Mouse (Mus musculus) forebrain, embryonic 10.5 days (tissue): Measurements from ENCODE around the gene Pla2g4b. TPM values are rescaled to one million over a fixed set of nuclear protein-coding genes. Genes with fewer than 3 reads are reported as not detected.

ENCODE experiments used
- DNase-seq: peaks from one replicate; pipeline ENCODE4 v3.0.0-alpha.2; 2017; ENCODE audit warnings: low spot score; ENCODE audit errors: extremely low spot score
- H3K27ac ChIP-seq: fragments of 300-500 bp; sonication (generic); 2 replicates; pipeline ENCODE4 v1.5.1; 2016; ENCODE audit warnings: mild to moderate bottlenecking
- H3K27me3 ChIP-seq: fragments of 300-500 bp; sonication (generic); 2 replicates; pipeline ENCODE4 v1.6.1; 2016; ENCODE audit warnings: mild to moderate bottlenecking; ENCODE audit not compliant: poor library complexity, severe bottlenecking
- H3K36me3 ChIP-seq: fragments of 300-500 bp; sonication (generic); replicated peaks from 2 replicates; pipeline ENCODE4 v1.6.1; 2016; ENCODE audit warnings: mild to moderate bottlenecking, moderate library complexity
- H3K4me1 ChIP-seq: fragments of 300-500 bp; sonication (generic); 2 replicates; pipeline ENCODE4 v1.6.1; 2016
- H3K4me3 ChIP-seq: fragments of 300-500 bp; sonication (generic); 2 replicates; pipeline ENCODE4 v1.5.1; 2016; ENCODE audit warnings: mild to moderate bottlenecking, moderate library complexity
- H3K9me3 ChIP-seq: fragments of 300-500 bp; sonication (generic); 2 replicates; pipeline ENCODE4 v1.6.1; 2016; ENCODE audit warnings: mild to moderate bottlenecking, moderate library complexity
- WGBS: fragments of 180-500 bp; shearing (Covaris S2); methylation state at CpG from one replicate; pipeline ENCODE4 v1.1.7; 2016; 5-methylcytosine and 5-hydroxymethylcytosine counted together
- microRNA-seq: library from miRNA; unstranded; fragments of <30 nt; microRNA quantifications from one replicate; pipeline ENCODE4, GENCODE M21; 2017
- polyA plus RNA-seq: library from polyadenylated mRNA; unstranded; fragments of >200 nt; fragmentation: Nextera tagmentation; extraction: Ambion mirVana; gene quantifications from 2 replicates; pipeline ENCODE4 v1.2.1, GENCODE M21; 2016

Pla2g4b gene
- polyA plus RNA-seq, 1 experiment from 2014 or later, result 2.6 TPM

DNA sequence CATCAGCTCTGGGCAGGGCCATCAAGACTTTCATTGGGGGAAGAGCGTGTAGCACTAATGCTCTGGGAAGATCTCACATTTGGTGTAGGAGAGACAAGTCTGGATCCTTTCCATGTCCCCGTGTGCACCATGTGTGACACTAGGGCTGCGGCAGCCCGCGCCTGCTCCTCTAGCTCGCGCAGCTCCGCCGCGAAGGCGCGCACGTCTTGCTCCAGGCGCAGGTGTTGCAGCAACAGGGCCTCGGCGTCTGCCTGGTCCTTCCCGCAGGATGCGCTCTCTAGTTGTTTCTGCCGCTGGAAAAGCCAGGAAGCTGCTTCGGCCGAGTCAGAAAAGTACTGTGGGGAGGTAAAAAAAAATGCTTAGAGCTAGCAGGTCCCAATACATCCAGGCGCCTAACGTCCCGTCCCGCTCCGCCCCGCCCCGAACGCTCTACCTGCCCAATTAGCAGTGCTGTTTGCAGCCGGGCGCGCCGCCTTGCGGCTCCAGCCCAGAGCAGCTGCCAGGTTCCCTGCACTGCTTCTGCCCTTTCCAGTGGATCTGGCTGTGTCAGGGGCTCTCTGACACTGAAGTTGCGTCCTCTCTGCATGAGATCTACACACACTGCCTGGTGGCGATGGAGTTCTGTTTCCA, 43.0 kb downstream of the Pla2g4b start:
- WGBS, result 1% methylated on average over 36 of the region's 36 CpGs

DNA sequence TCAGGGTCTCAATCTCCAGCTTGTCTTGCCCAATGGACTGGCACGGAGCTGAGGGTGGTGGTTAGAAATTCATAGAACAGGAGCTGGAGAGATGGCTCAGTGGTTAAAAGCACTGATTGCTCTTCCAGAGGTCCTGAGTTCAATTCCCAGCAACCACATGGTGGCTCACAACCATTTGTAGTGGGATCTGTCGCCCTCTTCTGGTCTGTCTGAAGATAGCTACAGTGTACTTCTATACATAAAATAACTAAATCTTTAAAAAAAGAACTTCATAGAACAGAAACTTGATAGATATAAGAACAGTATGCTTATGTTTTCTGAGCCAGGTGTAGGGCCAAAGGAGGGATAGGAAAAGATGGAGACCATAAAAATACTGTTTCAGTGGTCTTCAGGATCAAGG, 49.2 kb downstream of the Pla2g4b start:
- 79% methylated on average over 2 of the region's 2 CpGs for WGBS
- no peak overlapping the region for H3K4me3 ChIP-seq
- H3K4me1 ChIP-seq, result no peaks in the 10 kb centered on the region
- no peak overlapping the region for H3K27ac ChIP-seq
- H3K27me3 ChIP-seq, result peaks cover 15% of the 10 kb centered on the region
- no peak for DNase-seq
- no peaks in the 10 kb centered on the region for H3K9me3 ChIP-seq
- H3K36me3 ChIP-seq, result no peaks in the 10 kb centered on the region

More for the DNA sequence above, 43.0 kb downstream of the Pla2g4b start:
- peaks cover 59% of the 10 kb centered on the region for H3K27me3 ChIP-seq
- peak overlapping the region; percentile 53 for H3K4me3 ChIP-seq
- no peak overlapping the region for H3K27ac ChIP-seq
- H3K36me3 ChIP-seq, result no peaks in the 10 kb centered on the region
- H3K4me1 ChIP-seq, result peaks cover 14% of the 10 kb centered on the region
- no peaks in the 10 kb centered on the region for H3K9me3 ChIP-seq
- peak; percentile 57 for DNase-seq

DNA sequence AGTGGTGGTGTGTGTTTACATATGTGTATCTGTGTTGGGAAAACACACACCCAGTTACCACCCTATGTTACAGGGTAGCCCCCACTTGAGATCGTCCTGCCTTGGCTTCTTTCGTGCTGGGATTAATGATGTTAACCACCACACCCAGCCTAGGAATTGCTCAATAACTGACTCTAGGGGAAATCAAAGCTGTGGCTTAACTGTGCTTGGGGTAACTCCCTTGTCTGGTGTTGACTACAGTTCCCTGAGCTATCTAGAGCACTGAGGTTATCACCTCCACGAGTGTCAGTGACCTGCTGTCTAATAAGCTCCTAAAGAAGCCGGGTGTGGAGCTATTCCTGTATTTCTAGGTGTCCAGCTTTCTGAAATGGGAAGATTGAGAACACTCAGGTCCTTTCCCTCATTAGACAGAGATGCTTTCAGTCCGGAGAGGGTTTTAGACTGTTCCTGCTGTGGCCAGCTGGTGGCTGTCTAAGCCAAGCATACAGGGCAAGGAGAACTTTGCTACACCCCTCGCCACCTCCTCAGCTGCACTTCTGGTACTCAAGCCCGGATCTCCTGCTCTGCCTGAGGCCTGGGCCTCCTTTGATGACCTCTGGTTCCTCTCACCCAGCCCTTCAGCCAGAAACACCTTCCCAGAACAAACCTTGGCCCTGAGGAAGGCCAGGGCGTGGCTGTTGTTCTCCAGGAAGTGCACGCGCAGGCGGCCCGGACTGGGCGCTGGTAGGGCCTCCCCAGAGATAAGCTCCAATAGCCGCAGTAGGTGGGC, 51.6 kb downstream of the Pla2g4b start:
- Histone ChIP-seq H3K27ac (0 out of 2 replicates have a peak overlapping the region, but pooled peaks have one; percentile 15), H3K4me1 (no peaks in the 10 kb centered on the region), H3K9me3 (no peaks in the 10 kb centered on the region), H3K27me3 (no peaks in the 10 kb centered on the region), H3K4me3 (no peak overlapping the region), H3K36me3 (no peaks in the 10 kb centered on the region)
- 83% methylated on average over 14 of the region's 14 CpGs for WGBS
- DNase-seq, result no peak

DNA sequence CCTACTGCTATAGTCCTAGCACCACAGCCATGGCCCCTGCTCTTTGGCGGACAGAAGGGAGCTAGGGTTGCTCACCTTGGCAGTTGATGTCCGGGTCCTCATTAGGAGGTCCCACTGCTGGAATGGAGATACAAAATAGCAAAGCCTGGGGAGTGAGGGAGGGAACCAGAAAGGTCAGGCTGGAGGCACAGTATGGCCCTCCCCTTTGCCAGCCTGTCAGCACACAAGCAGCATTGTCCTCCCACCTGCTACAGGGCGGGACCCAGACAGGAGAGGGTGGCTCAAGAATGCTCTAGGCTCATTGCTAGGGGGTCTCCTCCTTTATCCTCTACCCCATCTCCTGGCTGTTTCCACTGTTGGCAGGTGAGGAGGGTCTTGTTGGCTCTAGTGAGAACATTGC, 52.8 kb downstream of the Pla2g4b start:
- Histone ChIP-seq H3K4me1 (no peaks in the 10 kb centered on the region), H3K4me3 (no peak overlapping the region), H3K36me3 (peaks cover 2% of the 10 kb centered on the region; the same call in 1 of the 2 replicates), H3K27me3 (no peaks in the 10 kb centered on the region), H3K9me3 (no peaks in the 10 kb centered on the region), H3K27ac (no peak overlapping the region)
- 89% methylated on average over 3 of the region's 3 CpGs for WGBS
- DNase-seq, result no peak

DNA sequence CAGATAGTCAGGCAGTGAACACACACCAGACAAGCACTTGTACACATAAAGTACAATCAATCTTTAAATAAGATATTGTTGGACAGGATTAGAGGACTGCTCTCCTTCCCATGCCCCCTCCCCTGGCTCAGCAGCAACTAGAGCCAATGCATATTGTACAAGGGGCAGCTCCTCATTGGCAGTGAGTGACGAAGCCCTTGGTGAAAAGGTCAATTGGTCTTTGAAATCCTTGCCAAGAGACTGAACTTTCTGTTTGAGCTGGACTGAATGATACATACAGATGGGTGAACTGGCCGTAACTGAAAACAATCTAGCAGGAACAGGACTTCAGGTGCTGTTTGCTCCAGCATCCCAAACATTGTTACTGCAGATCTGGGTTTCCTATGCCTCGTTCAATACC, 54.2 kb downstream of the Pla2g4b start:
- Histone ChIP-seq H3K4me3 (no peak overlapping the region), H3K27me3 (no peaks in the 10 kb centered on the region), H3K36me3 (peaks cover 6% of the 10 kb centered on the region; the same call in 1 of the 2 replicates), H3K9me3 (no peaks in the 10 kb centered on the region), H3K27ac (no peak overlapping the region), H3K4me1 (no peaks in the 10 kb centered on the region)
- DNase-seq, result no peak
- WGBS, result 90% methylated on average over 3 of the region's 3 CpGs

DNA sequence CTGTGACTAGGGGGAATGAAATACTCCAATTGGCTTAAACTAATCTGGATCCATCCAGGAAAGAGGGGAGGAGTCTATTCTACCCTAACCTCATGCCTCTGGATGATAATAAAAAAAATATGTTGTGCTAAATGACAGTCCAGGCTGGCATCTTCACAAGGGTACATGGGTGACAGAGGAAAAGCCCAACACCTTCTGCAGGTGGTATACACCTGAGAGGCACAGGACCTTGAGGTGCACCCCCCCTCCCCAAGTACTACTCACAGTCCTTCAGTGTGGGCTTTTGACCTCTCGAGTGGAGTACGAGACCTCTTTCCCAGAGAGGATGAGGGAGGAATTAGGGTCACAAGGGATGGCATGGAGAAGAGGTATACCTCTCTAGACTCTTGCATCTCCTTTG, 54.7 kb downstream of the Pla2g4b start:
- Histone ChIP-seq H3K9me3 (no peaks in the 10 kb centered on the region), H3K27me3 (no peaks in the 10 kb centered on the region), H3K27ac (no peak overlapping the region), H3K4me1 (no peaks in the 10 kb centered on the region), H3K36me3 (peaks cover 6% of the 10 kb centered on the region; the same call in 1 of the 2 replicates), H3K4me3 (no peak overlapping the region)
- 85% methylated on average over 2 of the region's 2 CpGs for WGBS
- no peak for DNase-seq

DNA sequence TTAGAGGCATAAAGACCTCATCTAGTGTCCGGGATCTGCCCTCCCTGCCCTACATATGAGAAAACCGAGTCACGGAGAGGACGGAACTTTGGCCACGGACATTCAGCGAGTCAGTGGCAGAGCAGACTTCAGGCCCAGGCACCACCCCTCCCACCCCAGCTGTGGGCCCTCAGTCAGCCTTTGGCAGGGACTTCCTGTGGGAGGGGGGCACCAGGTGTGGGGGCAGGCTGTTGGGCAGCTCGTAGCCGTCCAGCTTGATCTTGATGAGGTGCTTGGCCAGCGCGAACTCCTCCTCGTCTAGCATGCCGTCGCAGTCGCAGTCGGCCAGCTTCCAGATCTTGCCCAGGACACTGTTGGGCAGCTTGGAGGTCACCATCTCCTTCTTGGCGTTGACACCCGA, 57.8 kb downstream of the Pla2g4b start:
- H3K9me3 ChIP-seq, result no peaks in the 10 kb centered on the region
- no peak overlapping the region for H3K27ac ChIP-seq
- no peaks in the 10 kb centered on the region for H3K27me3 ChIP-seq
- H3K4me1 ChIP-seq, result no peaks in the 10 kb centered on the region
- WGBS, result 94% methylated on average over 17 of the region's 17 CpGs
- H3K4me3 ChIP-seq, result no peak overlapping the region
- DNase-seq, result no peak
- peaks cover 9% of the 10 kb centered on the region; the same call in 1 of the 2 replicates for H3K36me3 ChIP-seq

Small RNA genes lying within 50 kb of the gene (microRNA-seq; reads per million reads assigned to microRNA genes)
- gene Mir7665, result not detected

Other genes starting within 250 kb of the Pla2g4b start
- gene Rpap1, start 245.9 kb upstream of the Pla2g4b start, polyA plus RNA-seq, result 42.3 and 43.5 TPM in 2 replicates
- gene Tyro3, start 235.7 kb upstream of the Pla2g4b start, polyA plus RNA-seq, result 27.0 and 27.6 TPM in 2 replicates
- gene Mga, start 136.2 kb upstream of the Pla2g4b start, polyA plus RNA-seq, result 29.1 and 30.1 TPM in 2 replicates
- 3.5 and 3.7 TPM in 2 replicates for gene Mapkbp1, start 60.7 kb upstream of the Pla2g4b start, polyA plus RNA-seq
- gene Jmjd7, start 5.9 kb upstream of the Pla2g4b start, polyA plus RNA-seq, result 22.3 and 24.9 TPM in 2 replicates
- gene Gm28042, start 5.9 kb upstream of the Pla2g4b start, polyA plus RNA-seq, result 4.2 and 5.9 TPM in 2 replicates
- 23.7 and 28.4 TPM in 2 replicates for gene Ehd4, start 121.2 kb downstream of the Pla2g4b start, polyA plus RNA-seq
- 0.04 TPM in 1 of 2 replicates, not detected in the other for gene Pla2g4e, start 211.9 kb downstream of the Pla2g4b start, polyA plus RNA-seq